Mouse (Mus musculus): Measurements from ENCODE around the gene Aox1.

The Aox1 gene

GRCm38 (mm10) chr1:58065151-58065550 is 35.4 kb downstream of the Aox1 start:
- no peak for DNase-seq (ENCODE audit: low read depth, low spot score)

DNA sequence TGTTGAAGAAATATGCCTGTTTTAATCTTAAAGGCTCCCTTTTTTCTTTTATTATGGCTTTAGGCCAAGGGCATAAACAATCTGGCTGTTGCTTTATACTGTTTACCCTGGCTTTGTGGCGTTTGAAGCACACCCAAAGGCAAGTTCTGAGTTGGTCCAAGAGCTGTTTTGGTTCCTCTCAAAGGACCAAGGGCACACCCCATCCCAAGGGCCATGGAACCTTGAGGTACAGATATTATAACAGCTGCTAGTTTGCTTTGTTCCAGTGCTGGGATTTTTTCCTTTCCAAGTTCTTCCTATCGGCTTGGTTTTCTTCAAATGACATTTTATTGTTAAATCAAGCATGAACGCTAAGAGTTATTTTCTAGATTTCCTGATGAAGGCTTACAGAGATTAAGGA is 35.9 kb downstream of the Aox1 start:
- DNase-seq (ENCODE audit: low read depth, low spot score), result no peak

DNA sequence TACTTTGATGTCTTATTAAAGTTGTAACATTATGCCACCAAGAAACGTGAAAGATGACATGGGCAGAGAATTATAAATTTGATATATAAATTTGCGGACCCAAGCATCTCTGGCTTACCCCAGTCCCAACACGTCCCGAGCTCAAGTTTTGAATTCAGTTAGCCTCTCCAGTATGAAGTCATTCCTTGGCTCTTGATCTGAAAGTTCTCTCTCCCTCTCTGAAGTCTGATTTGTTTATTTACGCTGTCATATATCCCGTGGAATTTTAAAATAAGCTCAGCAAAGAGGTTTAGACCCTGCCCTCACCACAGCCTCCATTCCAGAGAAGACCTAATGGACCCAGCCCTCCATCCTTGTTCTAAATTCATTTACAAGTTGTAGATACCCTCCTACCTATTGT is 39.5 kb downstream of the Aox1 start:
- DNase-seq (ENCODE audit: low read depth, low spot score), result no peak

DNA sequence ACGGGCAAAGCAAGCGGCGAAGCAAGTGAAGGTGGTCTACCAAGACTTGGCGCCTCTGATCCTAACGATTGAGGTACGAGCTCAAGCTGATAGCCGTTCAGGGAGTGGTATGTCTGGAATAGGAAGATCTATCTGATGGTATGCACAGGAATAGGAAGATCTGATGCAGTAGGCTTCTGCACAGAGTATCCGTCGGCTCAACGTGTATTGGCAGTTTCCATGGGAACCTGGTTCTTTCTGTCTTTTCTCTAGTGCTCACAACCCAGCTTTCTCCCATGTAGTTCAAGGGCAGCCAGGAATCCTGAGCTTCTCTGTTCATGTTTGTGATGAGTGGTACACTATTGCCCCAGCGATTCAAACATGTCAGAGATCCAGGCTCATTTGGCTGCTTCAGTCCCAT is 40.4 kb downstream of the Aox1 start:
- no peak for DNase-seq (ENCODE audit: low read depth, low spot score)

DNA sequence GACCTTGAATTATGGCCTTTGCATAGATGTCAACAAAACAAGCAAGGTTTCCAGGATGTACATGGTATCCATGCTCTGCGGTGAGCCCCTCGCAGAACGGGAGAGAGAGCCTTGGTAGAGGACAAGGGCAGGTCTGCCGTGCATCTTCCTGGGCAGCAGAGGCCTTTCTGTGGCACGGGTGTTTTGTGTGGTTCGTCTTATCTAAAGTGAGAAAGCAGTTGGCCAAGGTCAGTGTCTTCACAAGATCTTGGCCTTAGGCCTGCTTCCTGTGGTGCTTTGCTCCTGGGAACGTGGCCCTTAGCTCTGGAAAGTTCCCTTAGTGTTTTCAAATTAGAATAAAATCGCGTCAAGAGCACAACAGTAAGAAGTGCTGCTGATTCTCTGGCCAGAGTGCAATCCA is 41.3 kb downstream of the Aox1 start:
- no peak for DNase-seq (ENCODE audit: low read depth, low spot score)

DNA sequence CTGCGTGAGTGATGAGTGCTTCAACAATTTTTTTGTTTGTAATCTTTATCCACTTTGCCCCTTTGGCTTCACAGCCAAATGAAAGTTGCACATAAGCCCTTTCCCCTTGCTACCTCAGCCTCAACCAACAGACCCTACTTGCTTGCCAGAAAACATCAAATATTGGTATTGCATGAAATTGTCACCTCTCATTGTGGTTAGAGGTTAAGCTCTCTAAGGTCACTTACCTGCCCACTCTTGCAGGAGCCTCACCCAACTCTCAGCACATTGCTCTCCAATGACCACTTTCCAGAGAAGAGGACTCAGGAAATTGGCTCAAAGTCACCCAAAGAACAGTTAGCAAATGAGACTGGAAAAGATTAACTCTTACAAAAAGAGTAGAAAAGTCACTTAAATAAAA is 41.8 kb downstream of the Aox1 start:
- no peak for DNase-seq (ENCODE audit: low read depth, low spot score)

DNA sequence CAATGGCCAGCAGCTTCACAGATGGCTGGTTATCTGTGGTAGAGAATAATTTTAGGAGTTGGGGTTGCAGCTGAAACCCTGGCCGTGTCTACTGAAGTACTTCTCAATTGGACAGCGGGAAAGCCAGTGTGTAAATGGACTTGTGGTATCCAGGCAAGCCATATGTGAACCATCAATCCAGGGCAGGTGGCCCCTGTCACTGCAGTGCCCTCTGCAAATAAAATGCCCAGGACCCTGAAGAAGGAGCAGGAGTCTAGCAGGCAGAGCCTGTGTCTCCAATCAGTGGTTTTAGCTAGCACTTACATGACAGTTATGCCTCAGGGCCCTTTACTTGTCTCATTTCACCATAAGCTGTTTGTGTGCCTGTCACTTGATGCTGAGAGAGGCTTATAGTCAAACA is 42.7 kb downstream of the Aox1 start:
- no peak for DNase-seq (ENCODE audit: low read depth, low spot score)

DNA sequence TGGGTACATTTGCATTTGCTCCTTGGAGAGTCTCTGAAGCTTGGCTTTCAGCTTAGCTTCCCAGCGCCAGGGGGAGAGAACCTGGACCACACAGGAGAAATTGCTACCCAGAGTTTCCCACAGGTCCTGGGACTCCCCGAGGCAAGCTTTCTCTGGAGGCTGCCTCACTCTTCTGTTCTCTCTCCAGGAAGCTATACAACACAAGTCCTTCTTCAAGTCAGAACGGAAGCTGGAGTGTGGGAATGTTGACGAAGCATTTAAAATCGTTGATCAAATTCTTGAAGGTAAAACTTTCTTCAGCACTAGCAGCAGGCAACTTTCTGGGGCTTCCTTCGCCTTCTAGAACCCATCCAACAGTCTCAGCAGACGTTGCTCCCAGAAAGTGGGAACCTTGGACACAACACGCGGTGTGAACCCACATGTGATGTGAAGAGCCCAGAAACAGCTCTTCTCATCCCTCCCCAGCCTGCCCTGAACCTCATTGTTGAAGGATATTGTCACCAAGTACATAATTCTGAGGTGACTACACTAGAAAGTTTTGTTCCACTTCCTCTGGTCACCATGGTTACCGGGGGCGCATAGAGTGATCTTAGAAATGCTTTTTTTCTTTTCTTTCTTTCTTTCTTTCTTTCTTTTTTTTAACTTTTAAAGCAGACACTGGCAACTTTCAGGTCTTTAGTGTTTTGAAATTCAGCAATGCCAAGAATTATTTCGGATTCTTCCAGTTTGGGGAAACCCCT is 43.4 kb downstream of the Aox1 start:
- DNase-seq (ENCODE audit: low read depth, low spot score), result no peak

GRCm38 (mm10) chr1:58074266-58074665 is 44.5 kb downstream of the Aox1 start:
- DNase-seq (ENCODE audit: low read depth, low spot score), result no peak

DNA sequence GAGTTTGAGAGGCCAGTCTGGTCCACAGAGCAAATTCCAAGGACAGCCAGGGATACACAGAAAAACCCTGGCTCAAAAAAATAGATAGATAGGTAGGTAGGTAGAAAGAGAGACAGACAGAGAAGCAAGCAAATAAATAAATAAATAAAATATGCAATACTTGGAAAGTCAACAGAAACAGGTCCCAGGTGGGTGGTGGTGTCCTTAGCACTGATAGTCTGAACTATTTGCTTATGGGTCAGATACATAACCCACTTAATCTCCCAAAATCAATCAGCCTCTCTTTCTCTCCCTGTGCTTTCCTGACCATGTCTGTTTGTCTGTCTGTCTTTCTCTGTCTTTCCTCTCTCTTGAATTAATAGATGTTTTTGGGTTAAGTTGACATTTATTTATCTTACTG is 48.2 kb downstream of the Aox1 start:
- no peak for DNase-seq (ENCODE audit: low read depth, low spot score)

DNA sequence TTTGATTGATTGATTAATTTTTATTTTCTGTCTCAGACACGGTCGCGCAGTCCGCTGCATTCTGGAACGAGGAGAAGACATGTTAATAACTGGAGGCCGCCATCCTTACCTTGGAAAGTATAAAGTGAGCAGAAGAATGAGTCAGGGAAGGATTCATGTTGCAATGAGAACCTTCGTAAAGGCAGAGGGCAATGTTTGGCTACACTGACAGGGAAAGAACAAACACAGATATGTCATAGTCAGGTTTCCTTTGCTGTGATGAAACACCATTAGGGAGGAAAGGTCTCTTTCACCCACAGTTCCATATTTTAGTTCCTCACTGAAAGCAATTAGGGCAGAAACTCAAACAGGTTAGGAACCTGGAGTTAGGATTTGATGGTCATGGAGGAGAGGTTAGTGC is 48.7 kb downstream of the Aox1 start:
- DNase-seq (ENCODE audit: low read depth, low spot score), result no peak

DNA sequence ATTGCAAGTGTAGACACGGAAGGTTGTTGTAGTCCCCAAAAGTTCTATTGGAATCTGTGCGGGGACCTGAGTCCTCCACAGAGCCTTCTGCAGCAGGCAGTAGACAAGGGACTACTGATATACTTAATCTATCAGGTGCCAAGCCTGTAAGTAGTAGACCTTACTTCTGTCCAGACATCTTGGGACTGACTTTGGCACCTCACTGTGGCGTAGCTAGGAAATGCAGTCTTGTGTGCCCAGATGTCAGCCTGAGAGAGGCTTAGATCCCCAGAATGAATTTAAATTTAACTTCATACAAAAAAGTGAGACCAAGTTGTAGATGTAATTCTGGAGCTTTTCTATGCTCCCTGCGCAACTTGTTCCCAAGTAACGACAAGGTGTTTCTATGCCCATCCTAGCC is 50.0 kb downstream of the Aox1 start:
- no peak for DNase-seq (ENCODE audit: low read depth, low spot score)

DNA sequence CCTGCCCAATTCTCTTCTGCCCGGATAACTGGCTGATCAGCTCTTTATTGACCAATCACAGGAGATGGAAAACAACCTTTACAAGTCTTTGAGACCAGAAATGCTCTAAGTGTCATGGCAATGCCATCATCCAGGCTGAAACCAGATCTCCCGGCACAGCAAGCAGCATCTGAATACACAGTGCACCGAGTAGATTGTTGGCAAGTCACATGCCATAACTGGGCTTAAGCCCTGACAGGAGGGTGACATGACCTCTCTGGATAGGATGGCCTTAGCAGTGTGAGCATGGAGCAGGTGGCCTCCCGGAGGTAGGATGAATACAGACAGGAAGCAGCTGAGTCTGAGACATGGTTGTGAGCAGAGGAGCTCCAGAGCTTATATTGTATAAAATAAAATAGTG is 50.7 kb downstream of the Aox1 start:
- no peak for DNase-seq (ENCODE audit: low read depth, low spot score)

DNA sequence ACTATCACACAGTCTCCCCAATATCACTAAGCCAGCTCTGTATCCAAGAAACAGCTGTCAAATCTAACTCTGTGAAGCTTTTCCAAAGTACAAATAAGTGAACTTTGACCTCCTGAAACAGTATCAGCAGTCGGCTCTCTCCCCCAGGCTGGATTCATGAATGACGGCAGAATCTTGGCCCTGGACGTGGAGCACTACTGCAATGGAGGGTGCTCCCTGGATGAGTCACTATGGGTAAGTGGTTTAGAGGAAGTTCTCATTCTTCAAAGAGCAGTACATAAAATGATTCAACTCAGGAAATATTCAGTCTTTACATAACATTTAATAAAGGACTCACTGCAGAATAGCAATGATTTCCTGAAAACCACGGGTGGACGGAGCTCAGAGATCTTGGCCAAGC is 51.6 kb downstream of the Aox1 start:
- DNase-seq (ENCODE audit: low read depth, low spot score), result no peak

- no peak for DNase-seq (ENCODE audit: low read depth, low spot score)
Measured at GRCm38 (mm10) chr1:58089316-58089715, 59.6 kb downstream of the Aox1 start.

DNA sequence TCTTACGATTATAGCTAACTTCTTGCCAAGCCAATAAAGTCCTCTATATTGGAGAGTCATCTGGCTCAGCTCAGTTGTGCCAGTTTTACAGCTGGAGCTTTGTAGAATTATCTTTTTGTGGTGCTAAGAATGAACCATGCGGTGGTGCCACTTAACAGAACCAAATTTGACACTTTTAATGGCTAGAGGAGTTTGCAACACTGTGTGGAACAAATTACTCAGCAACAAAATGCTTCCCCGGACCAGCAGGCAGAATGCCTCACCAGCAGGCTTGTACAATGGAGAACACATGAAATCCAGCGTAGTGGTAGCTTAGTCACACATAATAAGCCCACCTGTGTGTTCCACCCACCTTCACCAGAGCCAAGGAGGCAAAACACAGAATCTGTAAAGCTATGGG is 60.5 kb downstream of the Aox1 start:
- DNase-seq (ENCODE audit: low read depth, low spot score), result no peak

DNA sequence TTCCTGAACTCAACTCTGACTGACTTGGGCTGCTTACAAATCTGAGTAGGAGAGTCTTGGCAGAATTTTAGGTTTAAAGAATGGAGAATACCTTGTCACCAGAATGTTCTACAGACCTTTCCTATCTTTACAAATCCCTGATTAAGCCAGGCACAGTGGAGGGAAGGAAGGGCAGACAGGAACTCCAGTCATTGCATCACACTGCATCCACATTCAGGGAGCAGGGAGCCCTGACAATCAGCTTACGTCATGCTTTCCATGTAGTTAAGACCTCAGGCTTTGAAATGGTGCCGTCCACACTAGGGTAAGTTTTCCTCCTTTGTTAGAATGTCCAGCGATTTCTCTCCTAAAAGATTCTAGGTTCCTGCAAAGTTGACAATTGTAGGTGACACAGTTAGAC is 61.5 kb downstream of the Aox1 start:
- no peak for DNase-seq (ENCODE audit: low read depth, low spot score)

DNA sequence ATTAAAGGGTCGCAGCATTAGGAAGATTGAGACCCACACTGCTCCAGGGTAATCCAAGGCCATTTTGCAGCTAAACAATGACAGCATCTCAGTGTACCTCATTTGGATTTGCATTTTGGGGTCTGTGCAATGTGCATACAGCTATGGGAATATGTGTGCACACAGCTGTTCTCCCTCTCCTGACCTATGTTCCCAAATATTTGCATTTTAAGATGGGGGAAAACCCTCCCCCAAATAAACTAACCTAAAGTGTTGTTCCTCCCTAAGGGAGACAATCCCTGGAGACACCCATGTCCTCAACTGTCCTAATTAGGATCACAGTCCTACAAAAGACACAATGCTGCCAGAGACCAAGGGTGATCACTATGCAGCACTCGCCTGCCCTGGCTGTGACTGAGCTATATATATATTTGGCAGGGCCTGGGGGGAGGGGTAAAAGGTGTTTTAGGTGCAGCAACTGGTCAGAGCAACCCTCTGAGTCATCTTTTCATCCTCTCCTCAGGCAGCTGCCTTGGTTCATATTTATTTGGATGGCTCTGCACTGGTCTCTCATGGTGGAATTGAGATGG is 62.3 kb downstream of the Aox1 start:
- DNase-seq (ENCODE audit: low read depth, low spot score), result no peak

GRCm38 (mm10) chr1:58097338-58097737 is 67.6 kb downstream of the Aox1 start:
- no peak for DNase-seq (ENCODE audit: low read depth, low spot score)

GRCm38 (mm10) chr1:58099119-58099518 is 69.4 kb downstream of the Aox1 start:
- DNase-seq (ENCODE audit: low read depth, low spot score), result no peak

DNA sequence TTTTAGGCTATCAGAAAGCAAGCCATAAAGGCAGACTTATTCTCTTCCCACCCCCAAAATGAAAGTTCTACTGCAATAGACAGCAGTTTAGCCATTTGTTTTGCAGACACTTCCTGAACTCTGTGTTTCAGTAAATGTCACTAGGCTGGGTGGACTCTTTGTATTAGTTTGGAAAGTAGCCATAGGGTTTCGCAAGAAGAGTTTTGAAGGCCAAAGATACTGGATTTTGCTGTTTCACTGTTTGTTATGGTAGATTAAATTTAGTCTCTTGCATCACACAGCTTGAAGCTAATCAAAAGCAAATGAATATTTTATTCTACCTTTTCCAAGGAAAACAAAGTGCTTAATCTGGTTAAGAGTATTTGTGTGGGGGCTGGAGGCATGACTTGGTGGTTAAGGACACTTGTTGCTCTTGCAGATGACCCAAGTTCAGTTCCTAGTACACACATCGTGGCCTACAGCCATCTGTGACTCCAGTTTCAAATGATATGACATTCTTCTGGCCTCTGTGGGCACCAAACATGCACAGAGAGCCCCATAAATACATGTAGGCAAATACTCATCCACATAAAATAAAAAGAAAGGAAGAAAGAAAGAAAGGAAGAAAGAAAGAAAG is 71.9 kb downstream of the Aox1 start:
- no peak for DNase-seq (ENCODE audit: low read depth, low spot score)

GRCm38 (mm10) chr1:58102494-58102893 is 72.8 kb downstream of the Aox1 start:
- DNase-seq (ENCODE audit: low read depth, low spot score), result no peak

- no peak for DNase-seq (ENCODE audit: low read depth, low spot score)
Measured at GRCm38 (mm10) chr1:58105685-58106084, 76.0 kb downstream of the Aox1 start.

Measured in c-Kit-negative CD71-positive TER-119-positive erythroid progenitor cells, embryonic 14.5 days (primary cell).